Mouse (Mus musculus): ENCODE data around the gene A230050P20Rik. TPM values are rescaled to one million over a fixed set of nuclear protein-coding genes. Genes with fewer than 3 reads are reported as not detected.

Gene A230050P20Rik
- polyA plus RNA-seq, 1 experiment from 2014 or later: 1.2 TPM

GRCm38 (mm10) chr9:20866879-20867278 is 1.6 kb upstream of the A230050P20Rik start:
- 53% methylated on average over 3 of the region's 3 CpGs for WGBS
- no peak for ATAC-seq (ENCODE audit: insufficient number of reproducible peaks, low FRiP score, low TSS enrichment, low read depth)
- H3K36me3 ChIP-seq (ENCODE audit: control insufficient read depth, insufficient read depth, low read length): no peaks in the 10 kb centered on the region
- H3K4me3 ChIP-seq (ENCODE audit: low read depth, low read length): no peak overlapping the region
- H3K4me1 ChIP-seq (ENCODE audit: control insufficient read depth, insufficient read depth, low read length): no peaks in the 10 kb centered on the region
- H3K27me3 ChIP-seq (ENCODE audit: control insufficient read depth, insufficient read depth, low read length): peaks cover 35% of the 10 kb centered on the region
- no peak overlapping the region for H3K9ac ChIP-seq (ENCODE audit: low read length)
- H3K27ac ChIP-seq (replicated peaks; ENCODE audit: low read depth, low read length): no peak overlapping the region
- no peaks in the 10 kb centered on the region for H3K9me3 ChIP-seq (ENCODE audit: control insufficient read depth, low read length)
- H3K4me2 ChIP-seq (ENCODE audit: low read depth, severe bottlenecking): no peak overlapping the region
- DNase-seq (ENCODE audit: low spot score): no peak

DNA sequence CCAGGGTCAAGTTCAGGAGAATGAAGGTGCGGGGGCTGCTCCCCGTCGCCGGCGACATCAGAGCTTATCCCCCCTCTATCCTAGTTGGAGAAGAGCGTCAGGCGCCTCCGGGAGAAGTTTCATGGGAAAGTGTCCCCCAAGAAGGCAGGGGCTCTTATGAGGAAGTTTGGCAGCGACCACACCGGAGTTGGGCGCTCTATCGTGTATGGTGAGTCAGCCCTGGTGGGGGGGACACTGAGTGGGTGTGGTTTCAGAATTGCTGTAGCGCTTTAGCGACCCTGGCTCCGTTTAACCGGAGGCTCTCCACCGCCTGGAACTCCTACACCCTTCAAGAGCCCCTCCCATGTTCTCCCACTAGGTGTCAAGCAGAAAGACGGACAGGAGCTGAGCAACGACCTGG is 804 bp downstream of the A230050P20Rik start:
- H3K27me3 ChIP-seq (ENCODE audit: control insufficient read depth, insufficient read depth, low read length): peaks cover 35% of the 10 kb centered on the region
- DNase-seq (ENCODE audit: low spot score): no peak
- H3K4me3 ChIP-seq (ENCODE audit: low read depth, low read length): peak overlapping the region; percentile 28
- no peak for ATAC-seq (ENCODE audit: insufficient number of reproducible peaks, low FRiP score, low TSS enrichment, low read depth)
- H3K27ac ChIP-seq (replicated peaks; ENCODE audit: low read depth, low read length): no peak overlapping the region
- H3K9ac ChIP-seq (ENCODE audit: low read length): no peak overlapping the region
- WGBS: 4% methylated on average over 19 of the region's 19 CpGs
- H3K4me2 ChIP-seq (ENCODE audit: low read depth, severe bottlenecking): peak overlapping the region; percentile 37
- no peaks in the 10 kb centered on the region for H3K36me3 ChIP-seq (ENCODE audit: control insufficient read depth, insufficient read depth, low read length)
- H3K9me3 ChIP-seq (ENCODE audit: control insufficient read depth, low read length): no peaks in the 10 kb centered on the region
- H3K4me1 ChIP-seq (ENCODE audit: control insufficient read depth, insufficient read depth, low read length): no peaks in the 10 kb centered on the region

DNA sequence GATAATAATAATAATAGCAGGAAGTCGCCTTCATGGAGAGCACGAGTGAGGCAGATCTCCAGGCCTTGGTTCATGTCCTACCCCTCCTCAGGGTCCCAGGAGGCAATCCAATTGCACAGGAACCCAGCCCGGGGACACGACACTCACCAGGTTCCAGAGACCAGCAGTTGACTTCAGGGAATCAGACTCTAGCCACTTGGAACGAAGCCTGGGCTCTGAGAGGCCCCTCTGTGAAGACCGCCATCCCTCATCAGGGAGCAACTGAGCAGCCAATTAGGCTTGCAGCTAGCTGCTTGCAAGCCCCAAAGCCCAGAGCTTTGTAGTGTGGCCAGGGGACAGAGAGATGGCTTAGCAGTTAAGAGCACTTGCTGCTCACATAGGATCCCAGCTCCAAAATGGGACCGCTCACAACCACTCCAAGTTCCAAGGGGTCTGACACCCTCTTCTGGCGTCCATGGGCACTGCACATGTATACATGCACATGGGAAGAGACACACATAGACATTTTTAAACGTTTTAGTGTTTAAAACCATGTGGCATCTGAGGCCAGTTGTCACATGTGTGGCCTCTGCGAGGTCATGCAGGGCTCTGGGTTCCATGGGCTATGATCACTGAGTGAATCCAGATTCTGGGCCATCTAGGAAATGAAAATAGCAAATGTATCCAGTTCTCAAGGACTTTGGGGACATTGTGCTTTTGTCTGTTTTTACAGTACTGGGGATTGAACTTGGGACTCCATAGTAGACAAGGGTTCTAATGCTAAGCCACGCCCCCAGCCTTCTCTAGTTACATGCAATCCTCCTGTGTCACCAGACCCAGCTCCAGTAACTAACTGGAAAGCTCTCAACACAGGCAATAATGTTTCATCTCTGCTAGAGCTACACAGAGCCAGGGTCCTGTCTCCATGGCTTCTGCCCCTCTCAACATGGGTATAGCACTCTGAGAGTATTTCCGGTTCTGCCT is 2.0 kb downstream of the A230050P20Rik start:
- Histone ChIP-seq H3K36me3 (ENCODE audit: control insufficient read depth, insufficient read depth, low read length) (no peaks in the 10 kb centered on the region), H3K9ac (ENCODE audit: low read length) (no peak overlapping the region), H3K27me3 (ENCODE audit: control insufficient read depth, insufficient read depth, low read length) (peaks cover 38% of the 10 kb centered on the region), H3K4me1 (ENCODE audit: control insufficient read depth, insufficient read depth, low read length) (no peaks in the 10 kb centered on the region), H3K9me3 (ENCODE audit: control insufficient read depth, low read length) (no peaks in the 10 kb centered on the region), H3K4me3 (ENCODE audit: low read depth, low read length) (no peak overlapping the region), H3K27ac (replicated peaks; ENCODE audit: low read depth, low read length) (no peak overlapping the region), H3K4me2 (ENCODE audit: low read depth, severe bottlenecking) (no peak overlapping the region)
- WGBS: 81% methylated on average over 12 of the region's 12 CpGs
- no peak for DNase-seq (ENCODE audit: low spot score)
- no peak for ATAC-seq (ENCODE audit: insufficient number of reproducible peaks, low FRiP score, low TSS enrichment, low read depth)

GRCm38 (mm10) chr9:20872991-20873390 is 4.5 kb downstream of the A230050P20Rik start:
- no peak overlapping the region for H3K4me2 ChIP-seq (ENCODE audit: low read depth, severe bottlenecking)
- no peak overlapping the region for H3K27ac ChIP-seq (replicated peaks; ENCODE audit: low read depth, low read length)
- no peaks in the 10 kb centered on the region for H3K9me3 ChIP-seq (ENCODE audit: control insufficient read depth, low read length)
- ATAC-seq (ENCODE audit: insufficient number of reproducible peaks, low FRiP score, low TSS enrichment, low read depth) (no peak), DNase-seq (ENCODE audit: low spot score) (no peak)
- no peak overlapping the region for H3K9ac ChIP-seq (ENCODE audit: low read length)
- no peaks in the 10 kb centered on the region for H3K4me1 ChIP-seq (ENCODE audit: control insufficient read depth, insufficient read depth, low read length)
- H3K27me3 ChIP-seq (ENCODE audit: control insufficient read depth, insufficient read depth, low read length): peaks cover 29% of the 10 kb centered on the region
- no peak overlapping the region for H3K4me3 ChIP-seq (ENCODE audit: low read depth, low read length)
- H3K36me3 ChIP-seq (ENCODE audit: control insufficient read depth, insufficient read depth, low read length): no peaks in the 10 kb centered on the region
- WGBS: 87% methylated on average over 8 of the region's 10 CpGs

DNA sequence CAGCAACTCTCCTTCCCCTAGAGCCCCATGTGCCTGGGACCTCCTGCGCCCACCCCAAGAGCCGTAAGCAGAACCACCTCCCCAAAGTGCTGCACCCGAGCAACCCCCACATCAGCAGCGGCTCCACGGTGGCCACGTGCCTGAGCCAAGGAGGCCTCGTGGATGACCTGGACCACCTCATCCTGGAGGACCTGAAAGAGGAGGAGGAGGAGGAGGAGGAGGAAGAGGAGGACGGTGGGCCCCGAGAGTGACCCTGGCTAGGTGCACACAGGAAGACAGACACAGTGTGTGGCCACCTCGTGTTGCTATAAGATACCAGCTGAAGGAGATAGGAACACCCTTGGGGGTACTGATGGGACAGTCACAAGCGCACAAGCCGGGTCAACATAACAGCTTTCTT is 5.1 kb downstream of the A230050P20Rik start:
- Histone ChIP-seq H3K36me3 (ENCODE audit: control insufficient read depth, insufficient read depth, low read length) (no peaks in the 10 kb centered on the region), H3K27me3 (ENCODE audit: control insufficient read depth, insufficient read depth, low read length) (peaks cover 24% of the 10 kb centered on the region), H3K4me1 (ENCODE audit: control insufficient read depth, insufficient read depth, low read length) (no peaks in the 10 kb centered on the region), H3K4me2 (ENCODE audit: low read depth, severe bottlenecking) (no peak overlapping the region), H3K9me3 (ENCODE audit: control insufficient read depth, low read length) (no peaks in the 10 kb centered on the region), H3K27ac (replicated peaks; ENCODE audit: low read depth, low read length) (no peak overlapping the region), H3K9ac (ENCODE audit: low read length) (no peak overlapping the region), H3K4me3 (ENCODE audit: low read depth, low read length) (no peak overlapping the region)
- DNase-seq (ENCODE audit: low spot score): no peak
- ATAC-seq (ENCODE audit: insufficient number of reproducible peaks, low FRiP score, low TSS enrichment, low read depth): no peak
- 88% methylated on average over 12 of the region's 12 CpGs for WGBS

DNA sequence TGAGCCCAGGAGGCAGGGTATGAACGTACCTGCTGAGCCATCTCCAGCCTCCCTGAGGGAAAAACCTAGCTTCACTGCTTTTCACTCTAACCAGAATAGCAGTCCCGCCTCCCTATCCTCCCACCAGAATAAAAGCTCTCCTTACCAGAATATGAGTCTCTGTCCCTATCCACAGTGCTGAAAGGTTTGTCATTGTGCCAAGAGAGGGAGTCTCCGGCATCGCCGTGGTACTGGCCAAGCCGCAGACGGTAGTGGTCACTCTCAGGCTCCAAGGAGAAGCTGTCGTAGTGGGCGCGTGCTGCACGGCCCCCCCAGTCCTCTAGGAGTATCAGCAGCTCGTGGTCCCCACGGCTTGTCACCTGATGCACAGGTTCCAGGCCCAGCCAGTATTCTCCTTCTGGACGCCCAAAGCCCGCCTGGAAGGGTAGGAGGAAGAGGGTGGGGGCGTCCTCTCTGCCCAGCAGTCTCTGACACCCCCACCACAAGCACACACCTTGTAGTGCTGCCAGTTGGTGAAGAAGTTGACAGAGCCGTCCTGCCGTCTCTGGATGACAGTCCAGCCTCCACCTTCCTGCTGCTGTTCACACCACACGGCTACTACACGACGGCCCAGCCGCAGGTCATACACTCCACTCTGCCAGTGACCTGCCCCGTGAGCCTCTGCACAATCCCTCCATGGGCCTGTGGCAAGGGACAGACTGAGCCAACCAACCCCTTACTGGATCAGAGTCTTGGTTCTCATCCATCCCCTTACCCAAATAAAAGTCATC is 6.8 kb downstream of the A230050P20Rik start:
- H3K4me2 ChIP-seq (ENCODE audit: low read depth, severe bottlenecking): no peak overlapping the region
- DNase-seq (ENCODE audit: low spot score): no peak
- H3K9ac ChIP-seq (ENCODE audit: low read length): no peak overlapping the region
- no peaks in the 10 kb centered on the region for H3K4me1 ChIP-seq (ENCODE audit: control insufficient read depth, insufficient read depth, low read length)
- H3K27me3 ChIP-seq (ENCODE audit: control insufficient read depth, insufficient read depth, low read length): peaks cover 7% of the 10 kb centered on the region; the same call in 1 of the 2 replicates
- no peak for ATAC-seq (ENCODE audit: insufficient number of reproducible peaks, low FRiP score, low TSS enrichment, low read depth)
- WGBS: 63% methylated on average over 23 of the region's 23 CpGs
- no peak overlapping the region for H3K4me3 ChIP-seq (ENCODE audit: low read depth, low read length)
- H3K27ac ChIP-seq (replicated peaks; ENCODE audit: low read depth, low read length): no peak overlapping the region
- H3K9me3 ChIP-seq (ENCODE audit: control insufficient read depth, low read length): no peaks in the 10 kb centered on the region
- no peaks in the 10 kb centered on the region for H3K36me3 ChIP-seq (ENCODE audit: control insufficient read depth, insufficient read depth, low read length)

GRCm38 (mm10) chr9:20876318-20877117 is 8.1 kb downstream of the A230050P20Rik start:
- no peak for ATAC-seq (ENCODE audit: insufficient number of reproducible peaks, low FRiP score, low TSS enrichment, low read depth)

More at GRCm38 (mm10) chr9:20876318-20877117, 8.1 kb downstream of the A230050P20Rik start:
- whole genome bisulfite sequencing: 75% methylated on average over 8 of the region's 9 CpGs
- Histone ChIP-seq H3K36me3 (ENCODE audit: control insufficient read depth, insufficient read depth, low read length) (no peaks in the 10 kb centered on the region), H3K9me3 (ENCODE audit: control insufficient read depth, low read length) (no peaks in the 10 kb centered on the region), H3K27ac (replicated peaks; ENCODE audit: low read depth, low read length) (no peak overlapping the region), H3K4me2 (ENCODE audit: low read depth, severe bottlenecking) (no peak overlapping the region), H3K4me3 (ENCODE audit: low read depth, low read length) (no peak overlapping the region), H3K4me1 (ENCODE audit: control insufficient read depth, insufficient read depth, low read length) (no peaks in the 10 kb centered on the region), H3K27me3 (ENCODE audit: control insufficient read depth, insufficient read depth, low read length) (0 out of 2 replicates have a peak, but pooled peaks cover 4% of the 10 kb centered on the region), H3K9ac (ENCODE audit: low read length) (no peak overlapping the region)
- DNase-seq (ENCODE audit: low spot score): no peak
